Mouse (Mus musculus): ENCODE measurements around the gene D830030K20Rik. TPM values are rescaled to one million over a fixed set of nuclear protein-coding genes. Genes with fewer than 3 reads are reported as not detected.

The D830030K20Rik gene
- 0.63 TPM for polyA plus RNA-seq (2014; fragmentation: Illumina TruSeq; extraction: RNeasy Lipid Tissue Mini Kit (QIAGEN cat#74804); ENCODE audit: low read depth, low replicate concordance)

DNA sequence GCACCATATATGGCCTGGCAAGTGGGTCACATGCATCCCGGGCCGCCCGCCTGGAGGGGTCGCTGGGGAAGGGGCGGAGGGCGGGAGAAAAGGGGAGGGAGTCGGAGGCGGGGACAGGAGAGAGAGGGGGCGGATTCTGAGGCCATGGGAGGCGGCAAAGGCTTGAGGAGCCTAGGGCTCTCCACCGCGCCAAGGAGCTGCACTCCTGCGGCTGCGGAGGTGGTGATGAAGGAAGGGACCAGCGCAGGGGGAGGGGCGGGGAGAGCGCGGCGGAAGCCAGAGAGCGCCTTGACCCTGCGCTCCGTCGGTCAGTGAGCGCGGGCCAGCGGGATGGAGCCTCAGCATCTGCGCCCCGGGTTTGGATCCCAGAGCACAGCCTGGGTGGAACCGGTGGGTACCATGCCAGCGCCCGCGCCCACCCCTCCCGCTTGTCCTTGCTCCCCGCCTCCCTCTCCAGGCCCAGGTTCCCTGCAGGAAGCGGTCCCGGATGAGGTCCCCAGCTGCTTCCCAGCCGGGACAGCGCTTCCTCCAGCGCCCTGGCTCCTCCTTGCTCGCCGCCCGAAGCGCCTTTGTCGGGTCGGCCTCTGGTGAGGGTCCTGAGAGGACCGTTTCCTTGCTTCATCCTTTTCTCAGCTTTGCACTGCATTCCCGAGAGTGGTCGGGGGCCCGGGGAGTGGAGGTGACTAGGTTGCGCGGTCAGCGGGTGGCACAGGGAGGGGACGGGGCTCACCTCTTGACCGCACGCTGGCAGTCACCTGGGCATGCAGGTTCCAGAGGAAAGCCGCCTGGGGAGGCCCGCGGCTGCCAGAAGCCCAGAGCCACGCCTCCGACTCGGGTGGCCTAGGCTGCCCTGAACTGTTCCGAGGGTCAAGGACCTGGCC is at the start of gene D830030K20Rik:
TSS of gene D830030K20Rik (plus strand) at position 217 of the 881 bp plus-strand sequence.

DNA sequence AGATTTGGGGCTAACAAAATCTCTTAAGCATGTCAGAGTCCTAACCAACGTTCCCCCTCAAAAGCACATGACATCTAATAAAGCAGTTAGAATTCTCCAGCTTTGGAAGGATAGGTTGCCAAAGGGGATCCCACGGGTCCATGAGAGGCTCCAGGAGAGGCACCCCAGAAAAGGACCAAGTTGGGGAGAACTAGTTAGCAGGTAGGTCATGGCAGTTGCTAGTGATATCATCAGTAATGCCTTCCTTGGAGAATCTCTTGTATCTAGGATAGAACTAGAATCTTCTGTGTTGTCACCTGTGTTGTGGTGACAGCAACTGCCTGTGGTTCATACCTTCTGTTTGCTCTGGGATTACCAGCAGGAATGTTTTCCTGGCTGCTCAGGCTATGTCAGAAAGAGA is 20.3 kb upstream of the D830030K20Rik start, which contains the start of gene Gm5795:
TSS of gene Gm5795 (plus strand) at position 301 of the 400 bp plus-strand sequence.

Other genes starting within 250 kb of the D830030K20Rik start
- not detected for gene Gm2888, start 178.5 kb upstream of the D830030K20Rik start, polyA plus RNA-seq (2014; fragmentation: Illumina TruSeq; extraction: RNeasy Lipid Tissue Mini Kit (QIAGEN cat#74804); ENCODE audit: low read depth, low replicate concordance)
- gene Gm2897, start 159.2 kb upstream of the D830030K20Rik start, polyA plus RNA-seq (2014; fragmentation: Illumina TruSeq; extraction: RNeasy Lipid Tissue Mini Kit (QIAGEN cat#74804); ENCODE audit: low read depth, low replicate concordance) = 1.1 TPM
- gene Gm10340, start 74.5 kb upstream of the D830030K20Rik start, polyA plus RNA-seq (2014; fragmentation: Illumina TruSeq; extraction: RNeasy Lipid Tissue Mini Kit (QIAGEN cat#74804); ENCODE audit: low read depth, low replicate concordance) = not detected
- gene Gm5795, start 20.2 kb upstream of the D830030K20Rik start, polyA plus RNA-seq (2014; fragmentation: Illumina TruSeq; extraction: RNeasy Lipid Tissue Mini Kit (QIAGEN cat#74804); ENCODE audit: low read depth, low replicate concordance) = not detected
- 0.28 TPM for gene Gm2956, start 124.1 kb downstream of the D830030K20Rik start, polyA plus RNA-seq (2014; fragmentation: Illumina TruSeq; extraction: RNeasy Lipid Tissue Mini Kit (QIAGEN cat#74804); ENCODE audit: low read depth, low replicate concordance)
- not detected for gene Gm10413, start 186.6 kb downstream of the D830030K20Rik start, polyA plus RNA-seq (2014; fragmentation: Illumina TruSeq; extraction: RNeasy Lipid Tissue Mini Kit (QIAGEN cat#74804); ENCODE audit: low read depth, low replicate concordance)
- 0.63 TPM for gene Gm10409, start 204.1 kb downstream of the D830030K20Rik start, polyA plus RNA-seq (2014; fragmentation: Illumina TruSeq; extraction: RNeasy Lipid Tissue Mini Kit (QIAGEN cat#74804); ENCODE audit: low read depth, low replicate concordance)
- 0.28 TPM for gene Gm3005, start 219.6 kb downstream of the D830030K20Rik start, polyA plus RNA-seq (2014; fragmentation: Illumina TruSeq; extraction: RNeasy Lipid Tissue Mini Kit (QIAGEN cat#74804); ENCODE audit: low read depth, low replicate concordance)
- gene Gm10408, start 240.9 kb downstream of the D830030K20Rik start, polyA plus RNA-seq (2014; fragmentation: Illumina TruSeq; extraction: RNeasy Lipid Tissue Mini Kit (QIAGEN cat#74804); ENCODE audit: low read depth, low replicate concordance) = not detected